Mouse (Mus musculus) fat pad, adult 2 months (tissue): Measurements from ENCODE around the gene Siah2.

ENCODE experiments used
- DNase-seq: peaks from one replicate; pipeline ENCODE4 v3.0.0-alpha.2; 2011; ENCODE audit warnings: low read depth, low spot score; ENCODE audit errors: extremely low read depth

Gene Siah2

GRCm38 (mm10) chr3:58695507-58695906, 3.3 kb upstream of the Siah2 start:
- peak; percentile 61 for DNase-seq

GRCm38 (mm10) chr3:58695044-58695443, 2.8 kb upstream of the Siah2 start:
- DNase-seq: no peak

GRCm38 (mm10) chr3:58693331-58693730, 1.1 kb upstream of the Siah2 start:
- DNase-seq: no peak

- DNase-seq: no peak
Measured at GRCm38 (mm10) chr3:58691374-58691939, 743 bp downstream of the Siah2 start.

- DNase-seq: no peak
Measured at GRCm38 (mm10) chr3:58690619-58691373, 1.4 kb downstream of the Siah2 start.

GRCm38 (mm10) chr3:58689721-58690120, 2.5 kb downstream of the Siah2 start:
- no peak for DNase-seq

- DNase-seq: no peak
Measured at GRCm38 (mm10) chr3:58689105-58689504, 3.1 kb downstream of the Siah2 start.

- no peak for DNase-seq
Measured at GRCm38 (mm10) chr3:58688551-58688950, 3.6 kb downstream of the Siah2 start.

- DNase-seq: no peak
Measured at GRCm38 (mm10) chr3:58686922-58687284, 5.3 kb downstream of the Siah2 start.

GRCm38 (mm10) chr3:58686206-58686921, 5.8 kb downstream of the Siah2 start:
- DNase-seq: no peak

GRCm38 (mm10) chr3:58685396-58685795, 6.8 kb downstream of the Siah2 start:
- DNase-seq: no peak

- DNase-seq: no peak
Measured at GRCm38 (mm10) chr3:58683346-58683745, 8.9 kb downstream of the Siah2 start.

- DNase-seq: no peak
Measured at GRCm38 (mm10) chr3:58682336-58682735, 9.9 kb downstream of the Siah2 start.

GRCm38 (mm10) chr3:58681831-58682230, 10.4 kb downstream of the Siah2 start:
- no peak for DNase-seq

- DNase-seq: no peak
Measured at GRCm38 (mm10) chr3:58680943-58681637, 11.1 kb downstream of the Siah2 start.

- no peak for DNase-seq
Measured at GRCm38 (mm10) chr3:58679996-58680395, 12.2 kb downstream of the Siah2 start.

GRCm38 (mm10) chr3:58678905-58679304, 13.3 kb downstream of the Siah2 start:
- no peak for DNase-seq

- DNase-seq: no peak
Measured at GRCm38 (mm10) chr3:58678384-58678783, 13.8 kb downstream of the Siah2 start.

GRCm38 (mm10) chr3:58677615-58678014, 14.6 kb downstream of the Siah2 start:
- DNase-seq: no peak

- DNase-seq: no peak
Measured at GRCm38 (mm10) chr3:58673295-58673694, 18.9 kb downstream of the Siah2 start.

GRCm38 (mm10) chr3:58672481-58673183, 19.6 kb downstream of the Siah2 start:
- no peak for DNase-seq
